In the genomic region with DNA sequence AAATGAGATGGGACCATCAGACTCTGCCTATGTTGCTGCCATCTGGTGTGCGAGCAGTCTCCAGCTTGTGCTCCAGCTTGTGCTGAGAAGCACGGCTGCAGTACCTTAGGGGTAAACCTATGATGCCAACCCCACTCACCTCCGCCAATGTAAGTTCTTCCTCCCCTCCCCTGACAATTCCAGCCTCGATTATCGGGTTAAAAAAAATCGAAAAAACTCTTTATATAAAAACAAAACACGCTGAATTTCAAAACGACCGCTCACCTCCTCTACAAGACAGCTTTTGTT, we compare ENCODE assay signal across 9 mouse cellular contexts. TPM values are rescaled to one million over a fixed set of nuclear protein-coding genes. Genes with fewer than 3 reads are reported as not detected.
A peak's percentile ranks its signal among the peaks of the same experiment; 100 is the strongest.
DNase-seq lines count a peak whose midpoint lies in the region; ATAC-seq and TF ChIP-seq lines count a peak whose summit lies in the region.
"Had no signal": no experiment of that assay in that cellular context is flagged by ENCODE, and none has a peak within 500 bp of the region (broad histone marks: within the 10 kb centered on the region; RNA-seq: fewer than 3 reads in every experiment).

No protein-coding gene starts in this region.

- peaks cover 3% of the 10 kb centered on the region; the same call in 1 of the 2 replicates for H3K4me1 ChIP-seq in embryonic facial prominence, embryonic 11.5 days (ENCODE audit: control insufficient read depth, insufficient read depth, low read length)
- H3K4me1 ChIP-seq in heart, embryonic 12.5 days (replicated peaks), result peaks cover 33% of the 10 kb centered on the region
- 0 out of 2 replicates have a peak, but pooled peaks cover 2% of the 10 kb centered on the region for H3K4me1 ChIP-seq in liver, embryonic 11.5 days (replicated peaks; ENCODE audit: control insufficient read depth, insufficient read depth, low read length)
- H3K4me1 ChIP-seq in cerebellum, adult 2 months (ENCODE audit: control insufficient read depth, insufficient read depth, low read length), result no peaks in the 10 kb centered on the region

- peaks cover 55% of the 10 kb centered on the region for H3K27me3 ChIP-seq in embryonic facial prominence, embryonic 11.5 days (ENCODE audit: control insufficient read depth, insufficient read depth, low read length)
- no peaks in the 10 kb centered on the region for H3K27me3 ChIP-seq in heart, embryonic 12.5 days (replicated peaks)
- H3K27me3 ChIP-seq in liver, embryonic 11.5 days (replicated peaks; ENCODE audit: control insufficient read depth, insufficient read depth, low read length), result peaks cover 98% of the 10 kb centered on the region
- peaks cover 8% of the 10 kb centered on the region; the same call in 1 of the 2 replicates for H3K27me3 ChIP-seq in cerebellum, adult 2 months (ENCODE audit: control insufficient read depth, insufficient read depth, low read length)

- TF ChIP-seq POLR2A in cerebellum, adult 2 months (IDR thresholded peaks at IDR 0.05; ENCODE audit: borderline replicate concordance, insufficient read depth, low read length), result no peak

- no peak for ATAC-seq in embryonic facial prominence, embryonic 11.5 days (replicated peaks; ENCODE audit: insufficient number of reproducible peaks, low FRiP score, low TSS enrichment, low read depth)
- no peak for ATAC-seq in heart, embryonic 12.5 days (ENCODE audit: insufficient number of reproducible peaks, low FRiP score)
- ATAC-seq in liver, embryonic 11.5 days (replicated peaks; ENCODE audit: low FRiP score), result no peak

- H3K9ac ChIP-seq in embryonic facial prominence, embryonic 11.5 days (replicated peaks; ENCODE audit: low read length), result peak overlapping the region; percentile 30
- peak overlapping the region; percentile 88 for H3K9ac ChIP-seq in heart, embryonic 12.5 days
- H3K9ac ChIP-seq in liver, embryonic 11.5 days (ENCODE audit: low read depth, low read length), result peak overlapping the region; percentile 58

- WGBS in embryonic facial prominence, embryonic 11.5 days, result under 1% methylated on average over 9 of the region's 9 CpGs
- WGBS in heart, embryonic 12.5 days, result 1% methylated on average over 9 of the region's 9 CpGs
- WGBS in liver, embryonic 11.5 days, result 2% methylated on average over 9 of the region's 9 CpGs
- 5% methylated on average over 9 of the region's 9 CpGs for WGBS in cerebellum, adult 2 months

- H3K4me3 ChIP-seq in left cerebral cortex, adult 2 months, result no peak overlapping the region
- H3K4me3 ChIP-seq in embryonic facial prominence, embryonic 11.5 days (ENCODE audit: low read depth, low read length), result peak overlapping the region; percentile 22; the same call in 1 of the 2 replicates
- H3K4me3 ChIP-seq in heart, embryonic 12.5 days, result peak overlapping the region; percentile 69
- H3K4me3 ChIP-seq in liver, embryonic 11.5 days (ENCODE audit: low read depth, low read length), result peak overlapping the region; percentile 30
- H3K4me3 ChIP-seq in cerebellum, adult 2 months (replicated peaks; ENCODE audit: insufficient read depth, low read depth, low read length), result no peak overlapping the region

- intact Hi-C loops in left cerebral cortex, adult 2 months (cut with DNase I), result loop anchor here (2.0 to 5.0 kb wide), 3 partner anchors 449 to 711 kb away; no protein-coding TSS in a partner anchor

- H3K27ac ChIP-seq in left cerebral cortex, adult 2 months, result no peak overlapping the region
- peak overlapping the region; percentile 57 for H3K27ac ChIP-seq in embryonic facial prominence, embryonic 11.5 days (replicated peaks; ENCODE audit: low read depth, low read length)
- H3K27ac ChIP-seq in heart, embryonic 12.5 days (ENCODE audit: poor library complexity, severe bottlenecking), result peak overlapping the region; percentile 99
- H3K27ac ChIP-seq in liver, embryonic 11.5 days (ENCODE audit: low read depth, low read length), result peak overlapping the region; percentile 75
- no peak overlapping the region for H3K27ac ChIP-seq in cerebellum, adult 2 months (ENCODE audit: insufficient read depth, low read length)

- peak overlapping the region; percentile 29; the same call in 1 of the 2 replicates for H3K4me2 ChIP-seq in embryonic facial prominence, embryonic 11.5 days (ENCODE audit: low read depth, low read length)
- peak overlapping the region; percentile 71 for H3K4me2 ChIP-seq in heart, embryonic 12.5 days
- H3K4me2 ChIP-seq in liver, embryonic 11.5 days, result peak overlapping the region; percentile 49

- no peak for DNase-seq in left cerebral cortex, adult 2 months (ENCODE audit: extremely low spot score in 1 of 2, low spot score in 2 of 2)
- no peak for DNase-seq in left cerebral cortex, adult 11 months (ENCODE audit: low spot score)
- no peak for DNase-seq in embryonic facial prominence, embryonic 11.5 days (ENCODE audit: low spot score)
- DNase-seq in liver, embryonic 11.5 days (ENCODE audit: low spot score), result no peak
- no peak for DNase-seq in layer of hippocampus, postnatal 36 days
- DNase-seq in cerebellum, adult 2 months, result no peak
- DNase-seq in thymus, postnatal 36 days, result no peak
- DNase-seq: kidney, adult 11 months had no signal

- no peaks in the 10 kb centered on the region for H3K9me3 ChIP-seq in embryonic facial prominence, embryonic 11.5 days (replicated peaks; ENCODE audit: control insufficient read depth, low read length)
- no peaks in the 10 kb centered on the region for H3K9me3 ChIP-seq in heart, embryonic 12.5 days (replicated peaks)
- H3K9me3 ChIP-seq in liver, embryonic 11.5 days (ENCODE audit: control insufficient read depth, low read length), result no peaks in the 10 kb centered on the region

- peak; percentile 17 for TF ChIP-seq CTCF in left cerebral cortex, adult 2 months (IDR thresholded peaks at IDR 0.05)
- no peak for TF ChIP-seq CTCF in cerebellum, adult 2 months (IDR thresholded peaks at IDR 0.05; ENCODE audit: borderline replicate concordance, insufficient read depth, low read depth, low read length)

- no peaks in the 10 kb centered on the region for H3K36me3 ChIP-seq in embryonic facial prominence, embryonic 11.5 days (replicated peaks; ENCODE audit: control insufficient read depth, insufficient read depth, low read depth, low read length)
- H3K36me3 ChIP-seq in heart, embryonic 12.5 days, result no peaks in the 10 kb centered on the region
- H3K36me3 ChIP-seq in liver, embryonic 11.5 days (ENCODE audit: control insufficient read depth, insufficient read depth, low read length), result no peaks in the 10 kb centered on the region

RNA-seq across cellular contexts. Expression of a gene that starts 12.6 kb away (rescaled TPM):
- not detected for total RNA-seq in left cerebral cortex, adult 2 months (2021)
- 8.3 and 8.7 TPM in 2 replicates for polyA plus RNA-seq in embryonic facial prominence, embryonic 11.5 days (2014; fragmentation: Nextera tagmentation; extraction: Ambion mirVana)
- 18.0 and 19.4 TPM in 2 replicates for polyA plus RNA-seq in heart, embryonic 12.5 days (2016; fragmentation: Nextera tagmentation; extraction: Ambion mirVana)
- 5.4 TPM in 2 replicates for polyA plus RNA-seq in liver, embryonic 11.5 days (2014; fragmentation: Nextera tagmentation; extraction: Ambion mirVana)
- total RNA-seq in layer of hippocampus, postnatal 36 days (2021), result not detected
- polyA plus RNA-seq in cerebellum, adult 2 months (2012; rRNA removed), result not detected in 2 replicates

Comparison
In these comparisons a context has a peak if more than half of its experiments do, and no peak if none do; other contexts are left out.
1. H3K27ac ChIP-seq: peak in embryonic facial prominence, embryonic 11.5 days (single experiment), heart, embryonic 12.5 days (single experiment) and liver, embryonic 11.5 days (single experiment); none in left cerebral cortex, adult 2 months (single experiment) and cerebellum, adult 2 months (single experiment).
2. H3K4me3 ChIP-seq: peak in embryonic facial prominence, embryonic 11.5 days (single experiment), heart, embryonic 12.5 days (single experiment) and liver, embryonic 11.5 days (single experiment); none in left cerebral cortex, adult 2 months (single experiment) and cerebellum, adult 2 months (single experiment).
3. H3K9ac ChIP-seq: peak in every context shown above with its lines; median percentile 88 in heart, embryonic 12.5 days; 58 in liver, embryonic 11.5 days; 30 in embryonic facial prominence, embryonic 11.5 days.
4. Peak in every context shown above with its lines, with median percentiles within 50 percentile points of each other: H3K4me2 ChIP-seq.